In genomic region chr6:124584935-124585334, GRCm38 (mm10) we compare ENCODE assay signal across 32 mouse cellular contexts. TPM values are rescaled to one million over a fixed set of nuclear protein-coding genes. Genes with fewer than 3 reads are reported as not detected.
DNase-seq lines count a peak whose midpoint lies in the region; ATAC-seq and TF ChIP-seq lines count a peak whose summit lies in the region.
"Had no signal": no experiment of that assay in that cellular context is flagged by ENCODE, and none has a peak within 500 bp of the region (broad histone marks: within the 10 kb centered on the region; RNA-seq: fewer than 3 reads in every experiment).

No protein-coding gene starts in this region.

- H3K9ac ChIP-seq in forebrain, embryonic 13.5 days = no peak overlapping the region
- no peak overlapping the region for H3K9ac ChIP-seq in intestine, embryonic 15.5 days
- H3K9ac ChIP-seq: embryonic facial prominence, embryonic 13.5 days; forebrain, embryonic 12.5 days; hindbrain, embryonic 12.5 days; hindbrain, embryonic 15.5 days had no signal

- no peaks in the 10 kb centered on the region for H3K27me3 ChIP-seq in forebrain, embryonic 13.5 days
- H3K27me3 ChIP-seq in intestine, embryonic 15.5 days (replicated peaks) = no peaks in the 10 kb centered on the region
- H3K27me3 ChIP-seq: embryonic facial prominence, embryonic 13.5 days; forebrain, embryonic 12.5 days; hindbrain, embryonic 12.5 days; hindbrain, embryonic 15.5 days had no signal

- no peaks in the 10 kb centered on the region for H3K9me3 ChIP-seq in forebrain, embryonic 13.5 days (replicated peaks)
- no peaks in the 10 kb centered on the region for H3K9me3 ChIP-seq in intestine, embryonic 15.5 days
- H3K9me3 ChIP-seq: embryonic facial prominence, embryonic 10.5 days; embryonic facial prominence, embryonic 13.5 days; forebrain, embryonic 12.5 days; hindbrain, embryonic 12.5 days; hindbrain, embryonic 15.5 days had no signal

- H3K4me2 ChIP-seq in forebrain, embryonic 13.5 days = no peak overlapping the region
- H3K4me2 ChIP-seq in intestine, embryonic 15.5 days (replicated peaks) = no peak overlapping the region
- H3K4me2 ChIP-seq: embryonic facial prominence, embryonic 13.5 days; forebrain, embryonic 12.5 days; heart, embryonic 11.5 days; hindbrain, embryonic 12.5 days; hindbrain, embryonic 15.5 days had no signal

- H3K36me3 ChIP-seq in forebrain, embryonic 13.5 days (ENCODE audit: poor library complexity, severe bottlenecking) = no peaks in the 10 kb centered on the region
- no peaks in the 10 kb centered on the region for H3K36me3 ChIP-seq in intestine, embryonic 15.5 days
- H3K36me3 ChIP-seq: embryonic facial prominence, embryonic 10.5 days; embryonic facial prominence, embryonic 13.5 days; forebrain, embryonic 12.5 days; hindbrain, embryonic 12.5 days; hindbrain, embryonic 15.5 days had no signal

- ATAC-seq in forebrain, embryonic 13.5 days = no peak
- no peak for ATAC-seq in intestine, embryonic 15.5 days
- ATAC-seq: CD4-positive, CD25-positive, alpha-beta regulatory T cell, adult 4 months; forebrain, embryonic 16.5 days had no signal

- no peak overlapping the region for H3K27ac ChIP-seq in left cerebral cortex, adult 2 months
- H3K27ac ChIP-seq in forebrain, embryonic 13.5 days = no peak overlapping the region
- H3K27ac ChIP-seq in intestine, embryonic 15.5 days = no peak overlapping the region
- H3K27ac ChIP-seq: embryonic facial prominence, embryonic 10.5 days; embryonic facial prominence, embryonic 13.5 days; forebrain, embryonic 12.5 days; gastrocnemius, adult 2 months; hindbrain, embryonic 12.5 days; hindbrain, embryonic 15.5 days had no signal

- intact Hi-C loops in left cerebral cortex, adult 2 months (cut with DNase I) = no loop called here

- WGBS in forebrain, embryonic 13.5 days = 86% methylated on average over 3 of the region's 3 CpGs
- 70% methylated on average over 3 of the region's 3 CpGs for WGBS in intestine, embryonic 15.5 days

- H3K4me1 ChIP-seq in forebrain, embryonic 13.5 days = no peaks in the 10 kb centered on the region
- no peaks in the 10 kb centered on the region for H3K4me1 ChIP-seq in intestine, embryonic 15.5 days (replicated peaks)
- H3K4me1 ChIP-seq: embryonic facial prominence, embryonic 10.5 days; embryonic facial prominence, embryonic 13.5 days; forebrain, embryonic 12.5 days; hindbrain, embryonic 12.5 days; hindbrain, embryonic 15.5 days had no signal

- DNase-seq in adrenal gland, adult 2 months = peak; percentile 57
- DNase-seq in adrenal gland, postnatal 4 days (ENCODE audit: low spot score in 2 of 2) = no peak
- peak; percentile 7 for DNase-seq in left cerebral cortex, adult 11 months (ENCODE audit: low spot score)
- DNase-seq in left cerebral cortex, adult 2 months (ENCODE audit: extremely low spot score in 1 of 2, low spot score in 2 of 2) = no peak
- DNase-seq in adipocyte (ENCODE audit: low spot score) = peak; percentile 45
- DNase-seq in adrenal gland, postnatal 36 days = peak; percentile 32 to 45
- DNase-seq: cerebellum, adult 18-20 months; cerebellum, adult 9-11 months; cerebellum, postnatal 25 days; embryo, embryonic 11 days; gastrocnemius, adult 2 months; gastrocnemius, postnatal 14 days; kidney, adult 11 months; kidney, adult 8-10 months had no signal

- H3K4me3 ChIP-seq in left cerebral cortex, adult 2 months = no peak overlapping the region
- H3K4me3 ChIP-seq in forebrain, embryonic 13.5 days = no peak overlapping the region
- no peak overlapping the region for H3K4me3 ChIP-seq in intestine, embryonic 15.5 days (replicated peaks)
- H3K4me3 ChIP-seq: embryonic facial prominence, embryonic 10.5 days; embryonic facial prominence, embryonic 13.5 days; erythroblast, embryonic 14.5 days; forebrain, embryonic 12.5 days; gastrocnemius, adult 2 months; hindbrain, embryonic 12.5 days; hindbrain, embryonic 15.5 days had no signal

- no peak for TF ChIP-seq CTCF in left cerebral cortex, adult 2 months (IDR thresholded peaks at IDR 0.05)

RNA-seq across cellular contexts. Expression of gene C1rb, which starts 14.8 kb away (rescaled TPM):
- total RNA-seq in adrenal gland, adult 2 months (2021) = 1 to 10 TPM; 7.9 to 8.9 TPM
- polyA plus RNA-seq in adrenal gland, adult 2 months (2012; rRNA removed) = 0.29 and 0.86 TPM in 2 replicates
- total RNA-seq in adrenal gland, postnatal 4 days (2021) = 1 to 10 TPM; 3.6 to 5.6 TPM
- total RNA-seq in left cerebral cortex, adult 2 months (2021) = under 1 TPM; 0.14 to 0.20 TPM
- 1 to 10 TPM; 5.8 to 7.8 TPM for total RNA-seq in adrenal gland, postnatal 36 days (2021)
- not detected in 2 replicates for polyA plus RNA-seq in forebrain, embryonic 13.5 days (2015; fragmentation: Nextera tagmentation; extraction: Ambion mirVana)
- polyA plus RNA-seq in intestine, embryonic 15.5 days (2015; fragmentation: Nextera tagmentation; extraction: Ambion mirVana) = not detected in 2 replicates
- total RNA-seq: common myeloid progenitor, adult 5-6 weeks; hematopoietic stem cell, adult 5-6 weeks; MEL had no signal
- polyA plus RNA-seq: C2C12; CD4-positive, CD25-positive, alpha-beta regulatory T cell, adult 4 months; embryonic facial prominence, embryonic 10.5 days; embryonic facial prominence, embryonic 13.5 days; erythroblast, embryonic 14.5 days; forebrain, embryonic 12.5 days; forebrain, embryonic 16.5 days; heart, embryonic 11.5 days; heart, embryonic 14.5 days; heart, postnatal 0 days; hindbrain, embryonic 12.5 days; hindbrain, embryonic 15.5 days; intestine, embryonic 14.5 days had no signal

RNA-seq across cellular contexts. Expression of gene C1s1, which starts 42.8 kb away (rescaled TPM):
- total RNA-seq in adrenal gland, adult 2 months (2021) = 10 to 100 TPM; 45.4 to 72.3 TPM
- polyA plus RNA-seq in adrenal gland, adult 2 months (2012; rRNA removed) = 10.1 and 14.8 TPM in 2 replicates
- total RNA-seq in adrenal gland, postnatal 4 days (2021) = 10 to 100 TPM; 48.1 to 66.6 TPM
- total RNA-seq in left cerebral cortex, adult 2 months (2021) = 1 to 10 TPM; 1.2 to 1.5 TPM
- 10 to 100 TPM; 46.2 to 61.5 TPM for total RNA-seq in adrenal gland, postnatal 36 days (2021)
- 0.14 and 0.40 TPM in 2 replicates for polyA plus RNA-seq in forebrain, embryonic 13.5 days (2015; fragmentation: Nextera tagmentation; extraction: Ambion mirVana)
- 5.4 and 5.8 TPM in 2 replicates for polyA plus RNA-seq in intestine, embryonic 15.5 days (2015; fragmentation: Nextera tagmentation; extraction: Ambion mirVana)
- total RNA-seq: common myeloid progenitor, adult 5-6 weeks; hematopoietic stem cell, adult 5-6 weeks had no signal
- polyA plus RNA-seq: CD4-positive, CD25-positive, alpha-beta regulatory T cell, adult 4 months; erythroblast, embryonic 14.5 days had no signal

RNA-seq across cellular contexts. Expression of gene C1s2, which starts 51.0 kb away (rescaled TPM):
- total RNA-seq in adrenal gland, adult 2 months (2021) = 1 to 10 TPM; 1.5 to 2.6 TPM
- not detected in 2 replicates for polyA plus RNA-seq in adrenal gland, adult 2 months (2012; rRNA removed)
- total RNA-seq in adrenal gland, postnatal 4 days (2021) = 1 to 10 TPM; 1.7 to 2.5 TPM
- under 1 TPM; 0.23 to 0.36 TPM for total RNA-seq in left cerebral cortex, adult 2 months (2021)
- total RNA-seq in adrenal gland, postnatal 36 days (2021) = 1 to 10 TPM; 2.4 to 2.6 TPM
- polyA plus RNA-seq in forebrain, embryonic 13.5 days (2015; fragmentation: Nextera tagmentation; extraction: Ambion mirVana) = 0.13 TPM in 1 of 2 replicates, not detected in the other
- not detected in 2 replicates for polyA plus RNA-seq in intestine, embryonic 15.5 days (2015; fragmentation: Nextera tagmentation; extraction: Ambion mirVana)
- total RNA-seq: hematopoietic stem cell, adult 5-6 weeks had no signal
- polyA plus RNA-seq: CD4-positive, CD25-positive, alpha-beta regulatory T cell, adult 4 months; embryonic facial prominence, embryonic 10.5 days; embryonic facial prominence, embryonic 13.5 days; erythroblast, embryonic 14.5 days; heart, embryonic 11.5 days; heart, embryonic 14.5 days; hindbrain, embryonic 12.5 days; intestine, embryonic 14.5 days had no signal

Comparison
In these comparisons a context has a peak if more than half of its experiments do, and no peak if none do; other contexts are left out.
1. DNase-seq: peak in adrenal gland, adult 2 months (single experiment), left cerebral cortex, adult 11 months (single experiment), adipocyte (single experiment) and adrenal gland, postnatal 36 days (2 of 2); none in adrenal gland, postnatal 4 days (0 of 2) and left cerebral cortex, adult 2 months (0 of 2).
2. RNA of gene C1s1, which starts 42.8 kb away (total RNA-seq): 45.4 to 72.3 TPM in adrenal gland, adult 2 months, 48.1 to 66.6 TPM in adrenal gland, postnatal 4 days and 46.2 to 61.5 TPM in adrenal gland, postnatal 36 days; 1.2 to 1.5 TPM in left cerebral cortex, adult 2 months; every median in the first group is over 10 times any median in the second.